In the genomic region with DNA sequence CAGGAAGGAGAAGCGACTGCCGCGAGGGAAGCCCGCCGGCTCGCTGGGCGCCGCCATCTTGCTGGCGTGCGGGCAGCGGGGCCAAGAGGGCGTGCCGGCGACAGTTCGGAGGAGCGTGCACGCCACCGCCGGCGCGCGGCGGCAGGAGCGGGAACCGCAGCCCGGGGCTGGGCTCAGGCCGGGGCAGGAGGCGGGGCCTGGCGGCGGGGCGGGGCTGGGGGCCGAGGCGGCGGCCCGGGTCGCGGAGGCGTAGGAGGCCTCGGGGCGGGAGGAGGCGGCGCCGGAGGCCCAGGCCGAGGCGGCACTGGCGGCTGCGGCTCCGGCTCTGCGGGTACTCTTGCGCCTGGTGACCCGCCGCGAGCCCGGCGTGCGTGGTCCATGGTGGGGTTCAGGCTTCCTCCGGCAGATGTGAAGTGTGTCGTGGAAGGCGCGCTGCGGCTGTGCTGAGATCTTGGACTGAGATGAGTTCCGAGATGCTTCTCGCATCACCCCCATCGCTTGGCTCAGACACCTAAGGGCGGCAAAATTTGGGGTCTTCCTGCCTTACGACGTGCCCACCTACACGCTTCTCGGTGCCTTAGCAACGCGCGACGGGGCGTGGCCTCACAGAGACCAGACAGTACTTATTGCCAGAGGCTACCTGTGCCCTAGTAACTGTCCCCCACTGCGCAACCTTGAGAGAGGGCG, we compare ENCODE assay signal across 8 mouse cellular contexts. TPM values are rescaled to one million over a fixed set of nuclear protein-coding genes. Genes with fewer than 3 reads are reported as not detected.
DNase-seq lines count a peak whose midpoint lies in the region; ATAC-seq and TF ChIP-seq lines count a peak whose summit lies in the region.

Gene Gfer, minus strand, starts transcription at position 146 of the 687 bp plus-strand sequence.
Gene Noxo1, plus strand, starts transcription at position 224 of the 687 bp plus-strand sequence.

- H3K36me3 ChIP-seq in heart, embryonic 14.5 days (ENCODE audit: control insufficient read depth, insufficient read depth, low read length) = peaks cover 43% of the 10 kb centered on the region
- H3K36me3 ChIP-seq in liver, embryonic 15.5 days (replicated peaks) = peaks cover 35% of the 10 kb centered on the region
- H3K36me3 ChIP-seq in neural tube, embryonic 12.5 days = peaks cover 34% of the 10 kb centered on the region
- peaks cover 3% of the 10 kb centered on the region; the same call in 1 of the 2 replicates for H3K36me3 ChIP-seq in stomach, postnatal 0 days (ENCODE audit: control insufficient read depth, insufficient read depth, low read length)

- H3K27me3 ChIP-seq in heart, embryonic 14.5 days (ENCODE audit: control insufficient read depth, insufficient read depth, low read length) = peaks cover under 1% of the 10 kb centered on the region; the same call in 1 of the 2 replicates
- H3K27me3 ChIP-seq in liver, embryonic 15.5 days = peaks cover 18% of the 10 kb centered on the region
- peaks cover 4% of the 10 kb centered on the region; the same call in 1 of the 2 replicates for H3K27me3 ChIP-seq in neural tube, embryonic 12.5 days (replicated peaks)
- no peaks in the 10 kb centered on the region for H3K27me3 ChIP-seq in stomach, postnatal 0 days (ENCODE audit: control insufficient read depth, insufficient read depth, low read length)

- peak; percentile 93 for DNase-seq in CD4-positive, CD25-positive, alpha-beta regulatory T cell, adult 2 months (ENCODE audit: low read depth, low spot score)
- peak; percentile 94 for DNase-seq in kidney, postnatal 14 days
- DNase-seq in stomach, postnatal 0 days (ENCODE audit: low spot score) = peak; percentile 95

- ATAC-seq in erythroid progenitor cell, adult 5-6 weeks (replicated peaks; ENCODE audit: low FRiP score, poor library complexity, severe bottlenecking) = peak; percentile 94
- peak; percentile 92 for ATAC-seq in heart, embryonic 14.5 days (ENCODE audit: insufficient number of reproducible peaks, insufficient read depth, low FRiP score, low read depth)
- ATAC-seq in liver, embryonic 15.5 days (ENCODE audit: insufficient read depth) = peak; percentile 94
- ATAC-seq in neural tube, embryonic 12.5 days (ENCODE audit: low FRiP score, low read depth) = peak; percentile 83
- ATAC-seq in stomach, postnatal 0 days (ENCODE audit: low FRiP score, low TSS enrichment) = peak; percentile 89

- peak; percentile 44 for TF ChIP-seq CTCF in stomach, postnatal 0 days (IDR thresholded peaks at IDR 0.05; ENCODE audit: low read depth)

- no peaks in the 10 kb centered on the region for H3K9me3 ChIP-seq in heart, embryonic 14.5 days (ENCODE audit: control insufficient read depth, low read length)
- no peaks in the 10 kb centered on the region for H3K9me3 ChIP-seq in liver, embryonic 15.5 days (replicated peaks)
- H3K9me3 ChIP-seq in neural tube, embryonic 12.5 days = no peaks in the 10 kb centered on the region
- H3K9me3 ChIP-seq in stomach, postnatal 0 days (ENCODE audit: control insufficient read depth, low read length) = no peaks in the 10 kb centered on the region

- peak within 1 kb of the TSS; percentile 85 for H3K4me2 ChIP-seq in heart, embryonic 14.5 days (ENCODE audit: low read length)
- peak within 1 kb of the TSS; percentile 96 for H3K4me2 ChIP-seq in liver, embryonic 15.5 days
- H3K4me2 ChIP-seq in neural tube, embryonic 12.5 days (replicated peaks) = peak within 1 kb of the TSS; percentile 80
- H3K4me2 ChIP-seq in stomach, postnatal 0 days (replicated peaks; ENCODE audit: low read depth) = peak within 1 kb of the TSS; percentile 86

- H3K4me3 ChIP-seq in brown adipose tissue, adult 24 weeks (ENCODE audit: insufficient read depth, low read depth, low read length) = peak within 1 kb of the TSS; percentile 92
- peak within 1 kb of the TSS; percentile 87 to 96 for H3K4me3 ChIP-seq in heart, embryonic 14.5 days (ENCODE audit: control insufficient read depth in 1 of 2, insufficient read depth in 1 of 2, low read depth in 1 of 2, low read length in 2 of 2)
- peak within 1 kb of the TSS; percentile 91 for H3K4me3 ChIP-seq in liver, embryonic 15.5 days (replicated peaks)
- H3K4me3 ChIP-seq in neural tube, embryonic 12.5 days = peak within 1 kb of the TSS; percentile 79
- peak within 1 kb of the TSS; percentile 80 for H3K4me3 ChIP-seq in stomach, postnatal 0 days (ENCODE audit: low read depth, low read length)

- under 1% methylated on average over 69 of the region's 76 CpGs for WGBS in heart, embryonic 14.5 days
- under 1% methylated on average over 72 of the region's 76 CpGs for WGBS in liver, embryonic 15.5 days (ENCODE audit: insufficient replicate concordance)
- under 1% methylated on average over 71 of the region's 76 CpGs for WGBS in neural tube, embryonic 12.5 days
- under 1% methylated on average over 66 of the region's 76 CpGs for WGBS in stomach, postnatal 0 days

- no peak for TF ChIP-seq EP300 in stomach, postnatal 0 days (optimal IDR thresholded peaks at IDR 0.05)

- peak within 1 kb of the TSS; percentile 91 for H3K9ac ChIP-seq in heart, embryonic 14.5 days (ENCODE audit: low read length)
- peak within 1 kb of the TSS; percentile 84 for H3K9ac ChIP-seq in liver, embryonic 15.5 days
- peak within 1 kb of the TSS; percentile 76 for H3K9ac ChIP-seq in neural tube, embryonic 12.5 days
- H3K9ac ChIP-seq in stomach, postnatal 0 days (ENCODE audit: low read length) = peak within 1 kb of the TSS; percentile 77

- H3K4me1 ChIP-seq in brown adipose tissue, adult 24 weeks (ENCODE audit: control insufficient read depth, insufficient read depth, insufficient read length, low read length) = peaks cover 3% of the 10 kb centered on the region; the same call in 1 of the 2 replicates
- H3K4me1 ChIP-seq in heart, embryonic 14.5 days (ENCODE audit: control insufficient read depth in 2 of 2, insufficient read depth in 2 of 2, low read length in 2 of 2) = peaks cover 2 to 12% of the 10 kb centered on the region in 2 experiments; a peak in 3 of 4 replicates
- peaks cover 32% of the 10 kb centered on the region for H3K4me1 ChIP-seq in liver, embryonic 15.5 days (replicated peaks)
- peaks cover 28% of the 10 kb centered on the region for H3K4me1 ChIP-seq in neural tube, embryonic 12.5 days
- peaks cover 5% of the 10 kb centered on the region; the same call in 1 of the 2 replicates for H3K4me1 ChIP-seq in stomach, postnatal 0 days (replicated peaks; ENCODE audit: control insufficient read depth, insufficient read depth)

- H3K27ac ChIP-seq in brown adipose tissue, adult 24 weeks (replicated peaks; ENCODE audit: low read depth, low read length) = peak within 1 kb of the TSS; percentile 43
- peak within 1 kb of the TSS; percentile 72 to 82 for H3K27ac ChIP-seq in heart, embryonic 14.5 days (replicated peaks in 1 of 2; ENCODE audit: control insufficient read depth in 1 of 2, insufficient read depth in 1 of 2, low read depth in 2 of 2, low read length in 2 of 2)
- H3K27ac ChIP-seq in liver, embryonic 15.5 days (replicated peaks) = peak within 1 kb of the TSS; percentile 85
- peak within 1 kb of the TSS; percentile 83 for H3K27ac ChIP-seq in neural tube, embryonic 12.5 days
- peak within 1 kb of the TSS; percentile 81 for H3K27ac ChIP-seq in stomach, postnatal 0 days (replicated peaks)

RNA-seq across cellular contexts. Expression of gene Gfer, which starts in this region (rescaled TPM):
- 32.8 and 36.9 TPM in 2 replicates for polyA plus RNA-seq in brown adipose tissue, adult 24 weeks (2012; ENCODE audit: insufficient read depth, insufficient read length, missing spikeins)
- 9.6 and 15.9 TPM in 2 replicates for total RNA-seq in erythroid progenitor cell, adult 5-6 weeks (2015; ENCODE audit: low replicate concordance)
- total RNA-seq in erythroid progenitor cell, adult 5-6 weeks (2017; ENCODE audit: low replicate concordance) = 14.0 and 15.7 TPM in 2 replicates
- polyA plus RNA-seq in heart, embryonic 14.5 days (2014; fragmentation: Nextera tagmentation; extraction: Ambion mirVana) = 29.3 and 29.7 TPM in 2 replicates
- 22.8 and 25.2 TPM in 2 replicates for polyA plus RNA-seq in liver, embryonic 15.5 days (2015; fragmentation: Nextera tagmentation; extraction: Ambion mirVana)
- polyA plus RNA-seq in neural tube, embryonic 12.5 days (2016; fragmentation: Nextera tagmentation; extraction: Ambion mirVana) = 40.2 and 41.9 TPM in 2 replicates
- polyA plus RNA-seq in stomach, postnatal 0 days (2015; fragmentation: Nextera tagmentation; extraction: Ambion mirVana) = 27.2 and 27.7 TPM in 2 replicates

RNA-seq across cellular contexts. Expression of gene Noxo1, which starts in this region (rescaled TPM):
- polyA plus RNA-seq in brown adipose tissue, adult 24 weeks (2012; ENCODE audit: insufficient read depth, insufficient read length, missing spikeins) = 1.1 TPM in 1 of 2 replicates, not detected in the other
- total RNA-seq in erythroid progenitor cell, adult 5-6 weeks (2015; ENCODE audit: low replicate concordance) = not detected in 2 replicates
- not detected in 2 replicates for total RNA-seq in erythroid progenitor cell, adult 5-6 weeks (2017; ENCODE audit: low replicate concordance)
- 0.68 and 1.1 TPM in 2 replicates for polyA plus RNA-seq in heart, embryonic 14.5 days (2014; fragmentation: Nextera tagmentation; extraction: Ambion mirVana)
- 0.14 and 0.16 TPM in 2 replicates for polyA plus RNA-seq in liver, embryonic 15.5 days (2015; fragmentation: Nextera tagmentation; extraction: Ambion mirVana)
- 2.4 and 3.0 TPM in 2 replicates for polyA plus RNA-seq in neural tube, embryonic 12.5 days (2016; fragmentation: Nextera tagmentation; extraction: Ambion mirVana)
- 3.3 and 3.7 TPM in 2 replicates for polyA plus RNA-seq in stomach, postnatal 0 days (2015; fragmentation: Nextera tagmentation; extraction: Ambion mirVana)

Comparison
In these comparisons a context has a peak if more than half of its experiments do, and no peak if none do; other contexts are left out.
1. Peak in every context shown above with its lines: DNase-seq, ATAC-seq, H3K4me3 ChIP-seq and H3K27ac ChIP-seq.